Mouse (Mus musculus) neutrophil, adult 5-6 weeks (primary cell): Measurements from ENCODE around the gene Fxyd2. TPM values are rescaled to one million over a fixed set of nuclear protein-coding genes. Genes with fewer than 3 reads are reported as not detected.

ENCODE experiments used
- ATAC-seq: fragments of 151-379, 151-347 bp; 2 replicates; pipeline ENCODE4 v1.8.0; 2017; ENCODE audit warnings: mild to moderate bottlenecking, moderate TSS enrichment; ENCODE audit not compliant: insufficient number of reproducible peaks, poor library complexity, low FRiP score, severe bottlenecking; ENCODE audit errors: extremely low read depth
- total RNA-seq: library from RNA; stranded (forward); fragments of 200-1000 nt; gene quantifications from 2 replicates; pipeline ENCODE4 v1.2.3, GENCODE M21; 2017

Gene Fxyd2
- total RNA-seq, 1 experiment from 2014 or later = not detected

- ATAC-seq = no peak
Observed at GRCm38 (mm10) chr9:45457200-45457599, 57.7 kb downstream of the Fxyd2 start.

- ATAC-seq = no peak
Observed at GRCm38 (mm10) chr9:45458363-45458762, 58.9 kb downstream of the Fxyd2 start.

Other genes with a start within 250 kb of the Fxyd2 start
- gene BC049352, start 217.7 kb upstream of the Fxyd2 start, total RNA-seq = 0.49 and 0.81 TPM in 2 replicates
- gene Tmprss4, start 195.6 kb upstream of the Fxyd2 start, total RNA-seq = 0.70 and 0.74 TPM in 2 replicates
- 128 and 129 TPM in 2 replicates for gene Il10ra, start 130.5 kb upstream of the Fxyd2 start, total RNA-seq
- 0.47 and 0.61 TPM in 2 replicates for gene Tmprss13, start 80.6 kb upstream of the Fxyd2 start, total RNA-seq
- not detected in 2 replicates for gene Fxyd6, start 29.5 kb upstream of the Fxyd2 start, total RNA-seq
- gene Dscaml1, start 27.0 kb downstream of the Fxyd2 start, total RNA-seq = not detected in 2 replicates